Mouse (Mus musculus) embryonic facial prominence, embryonic 14.5 days (tissue): ENCODE results near the gene Il13. TPM values are rescaled to one million over a fixed set of nuclear protein-coding genes. Genes with fewer than 3 reads are reported as not detected.

ENCODE experiments used
- ATAC-seq: fragments of 200-750 bp; cut with Nextera tagmentation; 2 replicates; pipeline ENCODE4 v1.8.0; 2017; ENCODE audit warnings: low read depth, moderate number of reproducible peaks, moderate TSS enrichment
- DNase-seq: peaks from one replicate; pipeline ENCODE4 v3.0.0-alpha.2; 2015; ENCODE audit warnings: low spot score
- H3K27ac ChIP-seq: fragments of 300-500 bp; sonication (generic); replicated peaks from 2 replicates; pipeline ENCODE4 v1.5.1; 2014; ENCODE audit warnings: low read depth, mild to moderate bottlenecking, low read length, moderate library complexity
- H3K27me3 ChIP-seq: fragments of 300-500 bp; sonication (generic); replicated peaks from 2 replicates; pipeline ENCODE4 v1.6.1; 2014; ENCODE audit warnings: low read length; ENCODE audit not compliant: control insufficient read depth, insufficient read depth
- H3K36me3 ChIP-seq: fragments of 300-500 bp; sonication (generic); 2 replicates; pipeline ENCODE4 v1.6.1; 2014; ENCODE audit warnings: low read length, mixed read lengths; ENCODE audit not compliant: control insufficient read depth, insufficient read depth
- H3K4me1 ChIP-seq: fragments of 300-500 bp; sonication (generic); 2 replicates; pipeline ENCODE4 v1.6.1; 2014; ENCODE audit warnings: antibody characterized with exemption, low read length; ENCODE audit not compliant: control insufficient read depth, insufficient read depth
- H3K4me2 ChIP-seq: fragments of 300-500 bp; sonication (generic); 2 replicates; pipeline ENCODE4 v1.6.1; 2014; ENCODE audit warnings: low read depth, mild to moderate bottlenecking, low read length, moderate library complexity, mixed read lengths
- H3K4me3 ChIP-seq: fragments of 300-500 bp; sonication (generic); 2 replicates; pipeline ENCODE4 v1.5.1; 2014; ENCODE audit warnings: low read depth, mild to moderate bottlenecking, low read length
- H3K9ac ChIP-seq: fragments of 300-500 bp; sonication (generic); 2 replicates; pipeline ENCODE4 v1.6.1; 2014; ENCODE audit warnings: low read depth, mild to moderate bottlenecking, low read length, moderate library complexity, mixed read lengths
- H3K9me3 ChIP-seq: fragments of 300-500 bp; sonication (generic); 2 replicates; pipeline ENCODE4 v1.6.1; 2016; ENCODE audit warnings: low read length; ENCODE audit not compliant: control insufficient read depth
- WGBS: fragments of 180-500 bp; shearing (Covaris S2); extraction: QIAGEN DNeasy Blood & Tissue Kit; methylation state at CpG from one replicate; pipeline ENCODE4 v1.1.7; 2014; 5-methylcytosine and 5-hydroxymethylcytosine counted together
- polyA plus RNA-seq: library from polyadenylated mRNA; unstranded; fragments of >200 nt; fragmentation: Nextera tagmentation; extraction: Ambion mirVana; gene quantifications from 2 replicates; pipeline ENCODE4 v1.2.1, GENCODE M21; 2014

The Il13 gene
- polyA plus RNA-seq, result not detected in 2 replicates

- Histone ChIP-seq H3K36me3 (no peaks in the 10 kb centered on the region), H3K27me3 (peaks cover 4% of the 10 kb centered on the region; the same call in 1 of the 2 replicates), H3K4me1 (peaks cover 8% of the 10 kb centered on the region), H3K27ac (no peak within 1 kb of the TSS), H3K9ac (no peak within 1 kb of the TSS), H3K4me2 (no peak within 1 kb of the TSS), H3K4me3 (no peak within 1 kb of the TSS), H3K9me3 (no peaks in the 10 kb centered on the region)
- DNase-seq (no peak), ATAC-seq (no peak)
- 92% methylated on average over 8 of the region's 8 CpGs for WGBS
Measured at GRCm38 (mm10) chr11:53634556-53634955, at the start of gene Il13. Il13 (minus strand) TSS chr11:53634702.

DNA sequence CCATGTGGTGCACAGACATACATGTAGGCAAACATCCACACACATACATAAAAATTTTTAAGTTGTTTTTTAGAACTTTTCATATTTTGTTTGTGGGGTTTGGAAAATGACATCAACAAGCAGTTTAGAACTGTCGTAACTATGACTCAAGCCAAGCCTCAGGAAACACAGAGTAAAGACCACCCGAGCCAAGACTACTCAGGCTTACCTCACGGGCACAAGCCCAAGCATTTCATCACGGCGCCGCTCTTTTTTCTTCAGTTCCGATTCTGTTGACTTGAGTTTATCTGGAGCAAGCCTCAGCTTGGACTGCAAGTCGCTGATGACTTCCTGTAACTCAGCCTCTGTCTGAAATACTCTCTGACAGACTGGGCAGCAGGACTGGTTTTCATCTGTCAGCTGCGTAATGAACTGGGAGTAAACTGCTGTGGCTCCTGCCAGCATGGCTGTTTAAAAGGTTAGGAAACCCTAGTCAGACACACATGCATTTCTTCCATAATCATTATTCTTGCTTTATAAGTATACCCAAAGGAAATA lies 48.6 kb upstream of the Il13 start:
- Histone ChIP-seq H3K27me3 (no peaks in the 10 kb centered on the region), H3K4me3 (no peak overlapping the region), H3K9ac (no peak overlapping the region), H3K27ac (no peak overlapping the region), H3K4me2 (no peak overlapping the region), H3K4me1 (no peaks in the 10 kb centered on the region), H3K9me3 (no peaks in the 10 kb centered on the region), H3K36me3 (peaks cover 51% of the 10 kb centered on the region)
- WGBS, result 84% methylated on average over 9 of the region's 9 CpGs
- ATAC-seq (no peak), DNase-seq (peak; percentile 9)

DNA sequence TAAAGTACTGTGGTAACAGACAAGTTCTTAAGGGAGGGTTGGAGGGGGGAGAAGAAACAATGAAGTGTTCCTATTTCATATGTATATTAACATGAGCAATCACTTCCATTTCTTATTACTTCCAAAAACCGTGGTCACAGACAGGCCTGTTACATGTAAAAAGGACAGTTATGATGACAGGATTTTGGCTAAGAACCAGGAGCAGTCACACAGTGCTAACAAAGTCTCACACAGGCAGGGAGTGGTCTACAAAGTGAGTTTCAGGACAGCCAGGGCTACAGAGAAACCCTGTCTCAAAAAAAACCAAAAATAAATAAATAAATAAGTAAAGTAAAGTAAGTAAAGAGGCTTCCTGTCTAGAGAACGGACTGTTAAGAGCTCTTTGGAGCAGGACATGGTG lies 47.7 kb upstream of the Il13 start:
- H3K4me3 ChIP-seq, result no peak overlapping the region
- no peaks in the 10 kb centered on the region for H3K4me1 ChIP-seq
- ATAC-seq (no peak), DNase-seq (peak; percentile 8)
- H3K27ac ChIP-seq, result no peak overlapping the region
- H3K9me3 ChIP-seq, result no peaks in the 10 kb centered on the region
- no peaks in the 10 kb centered on the region for H3K27me3 ChIP-seq
- 66% methylated on average over 2 of the region's 2 CpGs for WGBS
- H3K36me3 ChIP-seq, result peaks cover 54% of the 10 kb centered on the region
- H3K4me2 ChIP-seq, result no peak overlapping the region
- H3K9ac ChIP-seq, result no peak overlapping the region

GRCm38 (mm10) chr11:53681686-53682085 lies 47.2 kb upstream of the Il13 start:
- Histone ChIP-seq H3K27ac (no peak overlapping the region), H3K4me1 (no peaks in the 10 kb centered on the region), H3K36me3 (peaks cover 58% of the 10 kb centered on the region), H3K27me3 (no peaks in the 10 kb centered on the region), H3K9ac (no peak overlapping the region), H3K4me2 (no peak overlapping the region), H3K9me3 (no peaks in the 10 kb centered on the region), H3K4me3 (no peak overlapping the region)
- WGBS, result 88% methylated on average over 2 of the region's 2 CpGs
- ATAC-seq, result no peak
- no peak for DNase-seq

DNA sequence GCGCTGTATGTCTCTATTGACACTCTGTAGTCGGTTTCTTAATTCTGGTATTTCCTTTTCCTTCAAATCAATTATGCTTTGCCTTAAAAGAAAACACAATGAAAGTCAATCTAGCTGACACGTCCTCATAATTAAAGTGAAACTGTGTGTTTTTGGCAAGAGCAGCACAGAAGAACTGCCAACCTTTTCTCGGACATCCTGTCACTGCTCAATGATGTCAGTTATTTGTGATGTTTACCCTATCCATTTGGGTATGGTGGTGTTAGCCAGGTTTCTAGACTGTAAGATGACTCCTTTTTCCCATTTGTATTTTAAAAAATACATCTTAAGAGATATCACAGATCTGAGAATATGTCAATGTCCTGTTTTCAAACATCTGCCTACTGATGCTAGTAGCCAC lies 45.6 kb upstream of the Il13 start:
- Histone ChIP-seq H3K9ac (no peak overlapping the region), H3K27ac (no peak overlapping the region), H3K4me2 (no peak overlapping the region), H3K4me1 (no peaks in the 10 kb centered on the region), H3K9me3 (no peaks in the 10 kb centered on the region), H3K36me3 (peaks cover 71% of the 10 kb centered on the region), H3K27me3 (no peaks in the 10 kb centered on the region), H3K4me3 (no peak overlapping the region)
- WGBS, result 90% methylated on average over 4 of the region's 4 CpGs
- DNase-seq (no peak), ATAC-seq (no peak)

DNA sequence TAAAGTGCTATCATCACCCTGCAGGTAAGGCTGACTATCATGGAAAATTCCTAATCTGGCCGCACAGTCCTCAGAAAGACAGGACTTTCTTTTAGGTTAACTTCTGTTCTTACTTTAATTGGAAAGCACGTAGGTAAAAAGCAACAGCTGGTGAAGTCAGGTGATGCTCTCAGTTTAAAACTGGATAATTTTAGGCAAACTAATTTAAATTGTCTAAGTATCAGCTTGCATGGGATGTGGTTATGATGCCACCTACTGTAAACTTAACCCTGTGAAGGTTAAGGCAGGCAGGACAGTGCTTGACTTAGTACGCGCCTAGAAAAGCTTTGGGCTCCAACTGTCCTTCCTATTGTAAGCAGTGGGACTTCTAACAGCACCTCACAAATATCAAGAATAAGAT lies 36.9 kb upstream of the Il13 start:
- no peak for DNase-seq
- no peak for ATAC-seq
- Histone ChIP-seq H3K4me2 (no peak overlapping the region), H3K27ac (no peak overlapping the region), H3K36me3 (peaks cover 72% of the 10 kb centered on the region), H3K9me3 (no peaks in the 10 kb centered on the region), H3K27me3 (no peaks in the 10 kb centered on the region), H3K9ac (no peak overlapping the region), H3K4me3 (no peak overlapping the region), H3K4me1 (no peaks in the 10 kb centered on the region)
- WGBS, result 90% methylated on average over 4 of the region's 4 CpGs

- H3K27me3 ChIP-seq, result no peaks in the 10 kb centered on the region
- peaks cover 43% of the 10 kb centered on the region for H3K36me3 ChIP-seq
- no peak overlapping the region for H3K9ac ChIP-seq
- no peak for ATAC-seq
- no peaks in the 10 kb centered on the region for H3K4me1 ChIP-seq
- H3K27ac ChIP-seq, result no peak overlapping the region
- 85% methylated on average over 5 of the region's 5 CpGs for WGBS
- H3K4me2 ChIP-seq, result no peak overlapping the region
- DNase-seq, result no peak
- no peak overlapping the region for H3K4me3 ChIP-seq
- H3K9me3 ChIP-seq, result no peaks in the 10 kb centered on the region
Measured at GRCm38 (mm10) chr11:53664091-53664490, 29.6 kb upstream of the Il13 start.

GRCm38 (mm10) chr11:53662794-53663674 lies 28.5 kb upstream of the Il13 start:
- Histone ChIP-seq H3K36me3 (peaks cover 34% of the 10 kb centered on the region), H3K4me1 (no peaks in the 10 kb centered on the region), H3K27me3 (no peaks in the 10 kb centered on the region), H3K4me2 (no peak overlapping the region), H3K27ac (no peak overlapping the region), H3K9ac (no peak overlapping the region), H3K4me3 (no peak overlapping the region), H3K9me3 (no peaks in the 10 kb centered on the region)
- no peak for ATAC-seq
- 62% methylated on average over 14 of the region's 14 CpGs for WGBS
- peak; percentile 2 for DNase-seq

DNA sequence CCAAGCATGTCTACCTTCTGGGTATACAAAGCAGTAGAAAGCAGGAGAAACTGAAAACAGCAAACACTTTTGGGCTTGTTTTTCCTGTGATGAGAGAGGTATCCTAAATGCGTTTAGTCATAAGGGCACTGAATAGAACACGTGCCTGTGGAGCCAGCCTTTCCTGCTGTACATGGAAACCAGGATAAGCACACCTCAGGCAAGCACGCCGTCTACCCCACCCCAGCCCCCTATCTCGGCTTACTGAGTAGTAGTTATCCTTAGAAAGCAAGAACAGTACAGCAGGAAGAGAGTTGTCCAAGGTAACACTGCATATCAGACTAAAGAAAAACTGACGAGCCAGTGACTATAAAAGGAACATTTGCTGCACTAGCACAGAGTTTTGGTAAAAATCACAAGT lies 23.3 kb upstream of the Il13 start:
- Histone ChIP-seq H3K36me3 (peaks cover 26% of the 10 kb centered on the region), H3K9me3 (no peaks in the 10 kb centered on the region), H3K4me3 (no peak overlapping the region), H3K9ac (no peak overlapping the region), H3K27ac (no peak overlapping the region), H3K27me3 (no peaks in the 10 kb centered on the region), H3K4me2 (no peak overlapping the region), H3K4me1 (no peaks in the 10 kb centered on the region)
- DNase-seq (no peak), ATAC-seq (no peak)
- 77% methylated on average over 6 of the region's 6 CpGs for WGBS
